Mouse (Mus musculus) midbrain, embryonic 13.5 days (tissue): Measurements from ENCODE around the gene Ankrd44. TPM values are rescaled to one million over a fixed set of nuclear protein-coding genes. Genes with fewer than 3 reads are reported as not detected.
A peak's percentile ranks its signal among the peaks of the same experiment; 100 is the strongest.

ENCODE experiments used
- ATAC-seq: fragments of 200-750 bp; cut with Nextera tagmentation; 2 replicates; pipeline ENCODE4 v1.8.0; 2017; ENCODE audit warnings: mild to moderate bottlenecking, moderate TSS enrichment, moderate library complexity
- H3K27ac ChIP-seq: fragments of 300-500 bp; sonication (generic); 2 replicates; pipeline ENCODE4 v1.5.1; 2015; ENCODE audit warnings: inconsistent platforms, mild to moderate bottlenecking, moderate library complexity
- H3K27me3 ChIP-seq: fragments of 300-500 bp; sonication (generic); 2 replicates; pipeline ENCODE4 v1.6.1; 2015; ENCODE audit warnings: mild to moderate bottlenecking, inconsistent platforms
- H3K36me3 ChIP-seq: fragments of 300-500 bp; sonication (generic); 2 replicates; pipeline ENCODE4 v1.6.1; 2015; ENCODE audit warnings: mild to moderate bottlenecking, inconsistent platforms
- H3K4me1 ChIP-seq: fragments of 300-500 bp; sonication (generic); replicated peaks from 2 replicates; pipeline ENCODE4 v1.6.1; 2015; ENCODE audit warnings: inconsistent platforms
- H3K4me2 ChIP-seq: fragments of 300-500 bp; sonication (generic); replicated peaks from 2 replicates; pipeline ENCODE4 v1.6.1; 2015; ENCODE audit warnings: moderate library complexity, mild to moderate bottlenecking, inconsistent platforms
- H3K4me3 ChIP-seq: fragments of 300-500 bp; sonication (generic); replicated peaks from 2 replicates; pipeline ENCODE4 v1.5.1; 2015; ENCODE audit warnings: mild to moderate bottlenecking, inconsistent platforms
- H3K9ac ChIP-seq: fragments of 300-500 bp; sonication (generic); replicated peaks from 2 replicates; pipeline ENCODE4 v1.6.1; 2015; ENCODE audit warnings: mild to moderate bottlenecking, inconsistent platforms
- H3K9me3 ChIP-seq: fragments of 300-500 bp; sonication (generic); 2 replicates; pipeline ENCODE4 v1.6.1; 2016; ENCODE audit warnings: mild to moderate bottlenecking, inconsistent platforms
- WGBS: fragments of 180-500 bp; shearing (Covaris S2); methylation state at CpG from one replicate; pipeline ENCODE4 v1.1.7; 2015; 5-methylcytosine and 5-hydroxymethylcytosine counted together
- polyA plus RNA-seq: library from polyadenylated mRNA; unstranded; fragments of >200 nt; fragmentation: Nextera tagmentation; extraction: Ambion mirVana; gene quantifications from 2 replicates; pipeline ENCODE4 v1.2.1, GENCODE M21; 2015

Ankrd44 gene
- polyA plus RNA-seq, 1 experiment from 2014 or later: 22.2 TPM

DNA sequence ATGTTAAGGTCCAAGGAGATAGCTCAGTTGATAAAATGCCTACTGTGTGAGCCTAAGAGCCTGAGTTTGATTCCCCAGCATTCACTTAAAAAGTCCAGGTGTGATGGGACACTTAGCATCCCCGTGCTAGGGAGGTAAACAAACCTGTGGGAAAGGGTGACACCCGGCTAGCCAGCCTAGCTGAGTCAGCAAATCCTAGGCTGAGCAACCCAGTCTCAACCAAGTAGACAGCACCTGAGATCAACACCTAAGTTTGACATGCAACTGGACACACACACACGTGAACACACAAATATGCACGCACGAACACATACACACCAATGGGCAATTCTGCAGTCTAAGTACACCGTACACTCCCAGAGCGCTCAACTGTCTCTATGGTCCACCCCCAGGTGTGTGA, 69.7 kb downstream of the Ankrd44 start:
- Histone ChIP-seq H3K4me1 (peaks cover 21% of the 10 kb centered on the region), H3K4me2 (no peak overlapping the region), H3K27ac (no peak overlapping the region), H3K4me3 (no peak overlapping the region), H3K36me3 (no peaks in the 10 kb centered on the region), H3K27me3 (no peaks in the 10 kb centered on the region), H3K9me3 (no peaks in the 10 kb centered on the region), H3K9ac (no peak overlapping the region)
- WGBS: 94% methylated on average over 7 of the region's 7 CpGs
- ATAC-seq: no peak

DNA sequence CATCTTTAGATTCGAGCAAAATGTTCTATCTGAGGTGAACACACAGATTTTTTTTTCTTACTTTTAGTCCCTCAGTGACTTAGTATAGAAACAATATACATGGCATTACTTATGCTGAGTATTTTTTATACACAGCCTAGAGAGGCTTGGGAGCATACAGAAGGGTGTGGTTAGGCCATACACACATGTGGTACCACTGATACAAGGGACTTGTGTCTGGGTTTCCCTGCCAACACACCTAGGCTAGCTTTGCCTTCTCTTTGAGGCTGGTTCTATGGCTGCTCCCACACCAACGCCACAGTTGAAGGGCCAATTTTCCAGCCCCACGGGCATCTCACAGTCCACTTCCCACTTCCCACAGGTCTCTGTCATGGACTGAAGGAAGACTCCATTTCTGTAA, 70.2 kb downstream of the Ankrd44 start:
- H3K9ac ChIP-seq: no peak overlapping the region
- no peaks in the 10 kb centered on the region for H3K27me3 ChIP-seq
- H3K4me2 ChIP-seq: no peak overlapping the region
- no peak overlapping the region for H3K27ac ChIP-seq
- no peak for ATAC-seq
- H3K9me3 ChIP-seq: no peaks in the 10 kb centered on the region
- peaks cover 16% of the 10 kb centered on the region for H3K4me1 ChIP-seq
- no peak overlapping the region for H3K4me3 ChIP-seq
- WGBS: 88% methylated on average over 3 of the region's 3 CpGs
- H3K36me3 ChIP-seq: no peaks in the 10 kb centered on the region

- Histone ChIP-seq H3K27ac (no peak overlapping the region), H3K4me1 (peaks cover 6% of the 10 kb centered on the region; the same call in 1 of the 2 replicates), H3K27me3 (no peaks in the 10 kb centered on the region), H3K9ac (no peak overlapping the region), H3K36me3 (no peaks in the 10 kb centered on the region), H3K4me3 (no peak overlapping the region), H3K4me2 (no peak overlapping the region), H3K9me3 (no peaks in the 10 kb centered on the region)
- no peak for ATAC-seq
- 81% methylated on average over 1 of the region's 1 CpGs for WGBS
Observed at GRCm38 (mm10) chr1:54854388-54854787, 71.8 kb downstream of the Ankrd44 start.

- peak; percentile 59 for ATAC-seq
- Histone ChIP-seq H3K4me2 (no peak overlapping the region), H3K9ac (no peak overlapping the region), H3K9me3 (no peaks in the 10 kb centered on the region), H3K27ac (no peak overlapping the region), H3K4me3 (no peak overlapping the region), H3K36me3 (no peaks in the 10 kb centered on the region), H3K27me3 (no peaks in the 10 kb centered on the region), H3K4me1 (peaks cover 6% of the 10 kb centered on the region; the same call in 1 of the 2 replicates)
- 67% methylated on average over 11 of the region's 11 CpGs for WGBS
Observed at GRCm38 (mm10) chr1:54853311-54854000, 72.7 kb downstream of the Ankrd44 start.

DNA sequence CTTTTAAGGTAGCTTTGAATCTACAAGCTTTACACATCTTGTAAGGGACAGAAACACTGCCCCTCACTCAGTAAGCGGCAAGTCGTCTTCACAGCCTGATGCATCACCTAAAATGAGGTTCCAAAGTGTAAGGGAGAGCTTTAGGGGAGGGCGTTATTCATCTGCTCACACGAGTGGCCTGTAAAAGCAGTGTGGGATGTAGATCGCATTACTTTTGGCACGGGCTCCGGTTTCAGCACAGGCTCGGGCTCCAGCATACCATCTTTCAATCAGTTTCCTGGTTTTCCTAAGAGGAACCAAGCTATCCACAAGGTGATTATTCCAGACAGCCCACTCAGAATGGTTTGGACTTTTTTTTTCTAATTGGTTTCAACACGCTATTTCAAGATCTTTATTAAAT, 74.6 kb downstream of the Ankrd44 start:
- Histone ChIP-seq H3K4me1 (peaks cover 6% of the 10 kb centered on the region; the same call in 1 of the 2 replicates), H3K9me3 (no peaks in the 10 kb centered on the region), H3K36me3 (no peaks in the 10 kb centered on the region), H3K27ac (no peak overlapping the region), H3K9ac (no peak overlapping the region), H3K27me3 (no peaks in the 10 kb centered on the region), H3K4me3 (no peak overlapping the region), H3K4me2 (no peak overlapping the region)
- no peak for ATAC-seq
- 88% methylated on average over 9 of the region's 9 CpGs for WGBS

GRCm38 (mm10) chr1:54850077-54850476, 76.1 kb downstream of the Ankrd44 start:
- Histone ChIP-seq H3K4me1 (peaks cover 6% of the 10 kb centered on the region; the same call in 1 of the 2 replicates), H3K4me2 (no peak overlapping the region), H3K4me3 (no peak overlapping the region), H3K36me3 (no peaks in the 10 kb centered on the region), H3K9ac (no peak overlapping the region), H3K27ac (no peak overlapping the region), H3K9me3 (no peaks in the 10 kb centered on the region), H3K27me3 (no peaks in the 10 kb centered on the region)
- 51% methylated on average over 8 of the region's 8 CpGs for WGBS
- ATAC-seq: no peak

GRCm38 (mm10) chr1:54847238-54847637, 78.9 kb downstream of the Ankrd44 start:
- no peaks in the 10 kb centered on the region for H3K27me3 ChIP-seq
- no peak for ATAC-seq
- H3K9me3 ChIP-seq: no peaks in the 10 kb centered on the region
- no peaks in the 10 kb centered on the region for H3K4me1 ChIP-seq
- H3K36me3 ChIP-seq: no peaks in the 10 kb centered on the region
- WGBS: 91% methylated on average over 1 of the region's 1 CpGs
- H3K4me2 ChIP-seq: no peak overlapping the region
- H3K27ac ChIP-seq: no peak overlapping the region
- no peak overlapping the region for H3K9ac ChIP-seq
- H3K4me3 ChIP-seq: no peak overlapping the region

- no peaks in the 10 kb centered on the region for H3K4me1 ChIP-seq
- no peak overlapping the region for H3K4me2 ChIP-seq
- H3K36me3 ChIP-seq: no peaks in the 10 kb centered on the region
- no peaks in the 10 kb centered on the region for H3K27me3 ChIP-seq
- no peaks in the 10 kb centered on the region for H3K9me3 ChIP-seq
- H3K4me3 ChIP-seq: no peak overlapping the region
- no peak for ATAC-seq
- no peak overlapping the region for H3K9ac ChIP-seq
- 89% methylated on average over 5 of the region's 5 CpGs for WGBS
- no peak overlapping the region for H3K27ac ChIP-seq
Observed at GRCm38 (mm10) chr1:54846346-54847000, 79.7 kb downstream of the Ankrd44 start.

DNA sequence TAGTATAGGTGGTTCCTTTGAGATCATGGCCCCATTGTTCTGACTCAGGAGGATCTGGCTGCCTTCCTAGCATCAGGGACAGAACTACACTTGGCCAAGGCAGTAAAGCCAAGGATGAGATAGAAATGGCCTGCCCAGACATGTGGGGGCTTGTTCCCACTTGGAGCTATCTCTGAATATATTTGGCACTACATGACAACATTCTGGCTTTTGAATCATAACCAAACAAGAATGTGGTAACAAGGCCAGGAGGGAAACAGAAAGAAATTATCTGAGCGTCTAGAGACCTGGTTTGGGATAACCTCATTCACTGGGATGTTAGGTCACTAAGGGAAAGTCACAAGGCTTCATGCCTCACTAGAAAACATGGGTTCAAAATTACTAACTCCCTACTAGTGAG, 81.8 kb downstream of the Ankrd44 start:
- no peak overlapping the region for H3K9ac ChIP-seq
- H3K27ac ChIP-seq: no peak overlapping the region
- no peaks in the 10 kb centered on the region for H3K4me1 ChIP-seq
- no peak overlapping the region for H3K4me3 ChIP-seq
- H3K36me3 ChIP-seq: no peaks in the 10 kb centered on the region
- WGBS: 95% methylated on average over 1 of the region's 1 CpGs
- no peaks in the 10 kb centered on the region for H3K27me3 ChIP-seq
- H3K9me3 ChIP-seq: no peaks in the 10 kb centered on the region
- no peak for ATAC-seq
- no peak overlapping the region for H3K4me2 ChIP-seq

DNA sequence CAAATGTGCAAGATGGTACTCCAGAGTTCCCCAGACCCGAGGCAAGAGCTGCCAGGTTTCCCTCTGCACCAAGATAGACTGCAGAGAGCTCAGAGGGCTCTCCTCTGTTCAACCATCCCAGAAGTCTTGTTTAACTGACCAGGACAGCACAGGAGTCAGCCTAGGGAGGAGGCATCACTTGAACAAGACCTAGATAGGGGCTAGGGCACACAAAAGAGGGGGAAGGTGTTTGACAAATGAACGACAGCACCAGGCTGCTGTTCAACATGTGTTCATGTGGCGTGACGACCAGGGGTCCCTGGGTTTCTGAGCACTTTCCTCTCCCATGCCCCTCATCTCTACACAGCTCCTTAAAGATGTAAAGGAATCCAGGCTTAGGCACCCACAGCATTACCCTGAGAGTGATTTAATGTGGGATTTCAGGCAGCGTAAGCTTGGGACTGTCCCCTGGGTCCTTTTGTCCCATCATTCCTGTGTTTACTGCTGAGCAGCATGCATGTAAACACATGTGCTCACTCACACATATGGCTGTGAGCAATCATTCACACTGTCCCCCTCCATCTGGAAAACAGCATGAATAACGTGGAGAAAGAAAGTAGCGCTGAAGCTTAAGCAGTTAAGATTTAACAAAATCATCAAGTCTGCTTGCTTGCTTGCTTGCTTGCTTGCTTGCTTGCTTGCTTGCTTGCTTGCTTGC, 83.3 kb downstream of the Ankrd44 start:
- ATAC-seq: no peak
- Histone ChIP-seq H3K27me3 (no peaks in the 10 kb centered on the region), H3K9me3 (no peaks in the 10 kb centered on the region), H3K36me3 (no peaks in the 10 kb centered on the region), H3K27ac (no peak overlapping the region), H3K9ac (no peak overlapping the region), H3K4me1 (no peaks in the 10 kb centered on the region), H3K4me2 (no peak overlapping the region), H3K4me3 (no peak overlapping the region)
- 79% methylated on average over 7 of the region's 7 CpGs for WGBS

GRCm38 (mm10) chr1:54841788-54842187, 84.4 kb downstream of the Ankrd44 start:
- no peak for ATAC-seq
- 55% methylated on average over 5 of the region's 5 CpGs for WGBS
- Histone ChIP-seq H3K9me3 (no peaks in the 10 kb centered on the region), H3K4me1 (no peaks in the 10 kb centered on the region), H3K9ac (no peak overlapping the region), H3K4me3 (no peak overlapping the region), H3K27ac (no peak overlapping the region), H3K27me3 (no peaks in the 10 kb centered on the region), H3K4me2 (no peak overlapping the region), H3K36me3 (no peaks in the 10 kb centered on the region)

DNA sequence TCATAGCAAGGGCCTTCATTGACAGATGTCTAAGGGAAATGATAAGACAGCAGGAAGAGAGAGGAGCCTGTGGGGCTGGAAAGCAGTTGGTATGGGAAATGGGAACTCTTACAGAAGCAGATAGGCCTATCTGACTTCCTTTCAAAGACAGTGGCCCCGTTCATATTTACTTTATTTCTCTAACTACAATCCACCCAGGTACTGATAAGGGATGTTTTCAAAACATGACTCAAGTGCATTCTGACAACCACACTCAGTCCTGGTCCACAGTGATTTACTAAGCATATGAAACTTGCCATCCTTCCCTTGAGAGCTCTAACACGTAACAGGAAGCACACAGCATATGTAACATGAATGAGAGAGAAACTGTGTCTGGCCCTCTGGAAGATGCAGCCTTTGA, 86.1 kb downstream of the Ankrd44 start:
- ATAC-seq: no peak
- 84% methylated on average over 2 of the region's 2 CpGs for WGBS
- Histone ChIP-seq H3K27me3 (no peaks in the 10 kb centered on the region), H3K36me3 (no peaks in the 10 kb centered on the region), H3K4me1 (no peaks in the 10 kb centered on the region), H3K27ac (no peak overlapping the region), H3K9ac (no peak overlapping the region), H3K9me3 (no peaks in the 10 kb centered on the region), H3K4me2 (no peak overlapping the region), H3K4me3 (no peak overlapping the region)
